Mouse (Mus musculus) R1 (cell line): ENCODE data around the gene Tmx4.
A peak's percentile ranks its signal among the peaks of the same experiment; 100 is the strongest.
"Not testable (repeated sequence)": the region's sequence is repeated elsewhere in the genome, so short reads cannot be mapped to it uniquely, and the experiment has no call there.

Experiments
- DNase-seq: peaks from one replicate; pipeline ENCODE4 v3.0.0-alpha.2; 2018; ENCODE audit warnings: low read depth, low spot score

Gene Tmx4

DNA sequence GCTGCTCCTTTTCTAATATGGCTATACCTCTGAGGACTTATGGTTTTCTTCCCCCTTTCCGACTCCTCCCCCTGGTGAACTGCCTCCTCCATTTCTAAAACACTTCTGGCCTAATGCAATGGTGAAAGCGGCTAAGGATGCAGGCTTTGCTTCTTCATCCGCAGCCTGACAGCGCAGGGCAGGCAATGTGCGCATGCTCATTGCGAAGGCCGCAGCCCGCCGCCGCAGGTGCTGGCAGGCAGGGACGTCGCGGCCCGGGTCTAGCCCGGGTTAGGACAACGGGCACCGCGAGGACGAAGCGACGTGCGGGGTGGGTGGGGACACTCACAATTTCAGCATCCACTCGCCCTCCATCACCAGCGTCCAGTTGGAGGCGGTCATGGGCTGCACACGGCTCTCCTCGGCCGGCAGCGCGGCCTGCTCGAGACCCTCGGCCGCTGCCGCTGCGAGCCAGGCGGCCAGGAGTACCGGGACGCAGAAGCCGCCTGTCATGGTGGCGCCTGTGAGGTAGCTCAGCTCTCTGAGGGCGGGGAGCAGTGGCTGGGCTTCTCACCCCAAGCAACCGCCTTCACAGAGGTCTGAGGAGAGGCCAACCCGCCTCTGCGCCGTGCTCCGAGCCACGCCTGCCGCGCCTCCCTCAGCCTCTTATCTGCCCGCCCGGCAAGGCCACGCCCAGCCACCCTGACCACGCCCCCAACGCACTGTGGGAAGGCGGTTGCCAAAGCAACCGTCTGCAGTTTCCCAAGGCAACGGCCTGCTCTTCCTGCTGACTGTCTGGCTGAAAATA lies at the start of gene Tmx4:
Gene Tmx4 (minus strand): TSS at position 632 of the 787 bp plus-strand sequence.
- peak; percentile 96 for DNase-seq

DNA sequence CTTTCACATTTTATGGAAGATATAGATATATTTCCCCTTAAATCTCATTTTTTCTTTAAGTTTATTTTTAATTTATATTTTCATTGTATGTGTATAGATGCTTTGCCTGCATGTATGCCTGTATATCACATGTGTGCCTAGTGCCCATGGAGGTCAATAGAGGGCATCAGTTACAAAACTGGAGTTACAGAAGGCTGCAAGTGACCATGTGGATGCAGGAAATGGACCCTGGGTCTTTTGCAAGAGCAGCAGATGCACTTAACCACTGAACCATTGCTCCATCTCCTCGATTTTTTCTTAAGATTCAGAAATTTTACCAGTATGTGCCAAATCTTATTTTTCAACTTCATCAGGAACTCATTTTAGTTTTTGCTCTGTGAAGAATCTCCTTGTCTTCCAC lies 48.2 kb upstream of the Tmx4 start:
- DNase-seq: no peak

- no peak for DNase-seq
Measured at GRCm38 (mm10) chr2:134691055-134691454, 47.1 kb upstream of the Tmx4 start.

DNA sequence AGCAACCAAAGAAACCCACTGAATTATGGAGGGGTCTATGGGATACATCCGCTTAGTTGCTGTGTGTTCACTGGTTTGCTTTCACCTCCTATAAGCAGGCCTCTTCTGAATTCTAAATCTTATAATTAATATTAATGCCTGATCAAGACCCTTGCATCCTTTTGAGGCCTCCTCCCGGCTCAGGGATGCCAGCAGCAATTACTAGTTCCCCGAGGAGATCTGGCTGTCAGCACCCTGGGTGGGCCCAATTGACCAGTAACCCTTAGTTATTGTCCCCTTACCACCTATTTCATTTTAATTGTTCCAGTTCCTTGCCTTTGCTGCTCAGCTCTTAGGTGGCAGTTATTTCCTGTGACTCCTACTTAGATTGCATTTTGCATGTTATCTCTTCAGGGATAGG lies 38.4 kb upstream of the Tmx4 start:
- DNase-seq: no peak

DNA sequence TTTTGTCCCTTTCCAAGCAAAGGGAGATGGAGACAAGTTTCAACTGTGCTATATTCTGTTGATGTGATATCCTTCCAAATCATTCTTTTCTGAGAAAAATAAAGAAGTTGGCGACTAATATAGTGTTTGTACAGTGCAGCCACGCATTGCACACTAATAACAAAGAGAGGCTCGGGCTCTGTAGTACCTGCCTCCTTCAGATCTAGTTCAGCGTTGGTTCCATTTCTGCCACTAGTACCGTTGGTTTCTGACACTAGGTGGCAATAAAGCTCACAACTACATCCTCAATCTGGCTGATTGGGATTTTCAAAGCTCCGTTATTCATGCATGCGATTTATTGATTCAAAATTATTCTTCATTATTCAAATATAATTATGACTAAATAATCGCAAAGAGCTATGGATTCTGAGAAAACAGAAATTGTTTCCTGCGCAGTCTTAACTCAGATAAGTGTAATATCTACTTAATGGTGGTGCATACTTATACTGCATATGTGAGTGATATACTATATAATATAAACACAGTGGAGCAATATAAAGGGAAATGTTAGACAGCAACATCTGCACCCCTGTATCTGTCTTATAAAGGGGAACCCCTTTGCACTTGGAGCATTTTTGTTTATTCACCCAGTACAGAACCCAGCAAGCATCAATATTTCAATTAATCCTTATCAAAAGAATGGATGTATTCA lies 37.5 kb upstream of the Tmx4 start:
- DNase-seq: peak; percentile 16

- DNase-seq: no peak
Measured at GRCm38 (mm10) chr2:134679567-134679966, 35.6 kb upstream of the Tmx4 start.

DNA sequence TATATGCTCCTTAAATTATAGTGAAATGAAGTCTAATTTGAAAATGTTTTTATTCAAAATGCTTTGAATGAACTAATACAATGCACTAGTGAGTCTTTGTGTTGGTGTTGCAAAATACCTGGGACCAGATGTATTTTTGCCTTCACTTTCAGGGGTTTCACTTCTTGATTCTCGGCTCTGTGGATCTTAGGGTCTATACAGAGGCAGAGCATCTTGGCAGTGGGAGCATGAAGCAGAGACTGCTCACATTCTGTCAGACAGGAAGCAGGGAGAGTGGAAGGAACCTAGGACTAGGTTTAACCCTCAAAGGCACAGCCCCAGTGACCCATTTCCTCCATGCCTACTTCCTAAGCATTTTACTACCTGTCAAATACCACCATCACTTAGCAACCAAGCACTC lies 31.5 kb upstream of the Tmx4 start:
- DNase-seq: no peak

DNA sequence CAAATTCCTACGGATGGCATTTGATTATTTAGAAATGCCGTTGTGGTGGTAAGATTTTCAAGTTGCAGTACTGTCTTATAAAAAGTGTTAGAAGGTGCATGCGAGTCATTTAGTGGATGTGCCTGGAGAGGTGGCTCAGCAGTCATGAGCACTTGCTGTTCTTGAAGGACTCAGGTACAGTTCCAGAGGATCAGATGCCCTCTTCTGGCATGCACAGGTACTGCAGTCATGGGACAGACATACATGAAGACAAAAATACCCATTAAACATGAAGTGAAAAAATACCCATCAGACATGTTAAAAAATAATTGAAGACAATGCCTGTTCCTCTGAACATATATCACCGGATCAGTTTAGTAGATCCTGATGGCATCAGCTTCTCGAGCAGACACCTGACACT lies 29.7 kb upstream of the Tmx4 start:
- DNase-seq: peak; percentile 66

DNA sequence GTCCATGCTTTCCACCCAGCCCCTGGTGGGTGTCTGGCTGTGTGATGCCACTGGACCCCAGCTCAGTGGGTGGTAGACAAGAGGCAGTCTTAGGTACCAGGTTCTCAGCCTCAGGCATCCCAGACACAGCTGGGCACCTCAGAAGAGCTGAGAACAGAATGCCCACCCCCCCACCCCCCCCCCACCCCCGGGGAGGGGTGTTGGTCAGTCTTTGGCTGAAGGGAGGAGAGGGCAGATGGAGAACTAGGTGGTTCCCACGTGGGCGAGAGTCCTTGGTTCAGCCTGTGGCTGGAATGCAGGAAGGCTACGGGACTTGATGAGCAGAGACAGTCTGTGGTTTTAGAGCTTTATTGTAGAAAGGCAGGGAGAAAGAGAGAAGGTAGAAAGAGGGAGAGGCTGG lies 12.5 kb upstream of the Tmx4 start:
- no peak for DNase-seq

DNA sequence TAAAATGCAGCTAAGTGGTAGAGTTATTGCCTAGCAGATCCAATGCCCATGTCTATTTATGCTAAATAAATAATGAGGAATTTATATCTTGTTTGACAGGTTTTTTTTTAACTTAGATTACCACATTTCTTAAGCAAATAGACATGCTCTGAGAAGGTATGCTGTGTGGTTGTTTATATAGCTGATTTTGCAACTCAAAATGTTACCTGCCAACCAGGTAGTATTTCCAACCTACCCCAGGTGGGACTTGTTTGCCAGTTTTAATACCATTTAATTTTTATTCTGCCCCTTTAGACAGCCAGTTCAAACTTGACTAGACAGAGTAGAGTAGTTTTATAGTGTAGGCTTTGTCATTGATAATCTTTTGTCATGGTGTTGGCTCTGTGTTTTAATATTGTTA lies 10.7 kb upstream of the Tmx4 start:
- no peak for DNase-seq

DNA sequence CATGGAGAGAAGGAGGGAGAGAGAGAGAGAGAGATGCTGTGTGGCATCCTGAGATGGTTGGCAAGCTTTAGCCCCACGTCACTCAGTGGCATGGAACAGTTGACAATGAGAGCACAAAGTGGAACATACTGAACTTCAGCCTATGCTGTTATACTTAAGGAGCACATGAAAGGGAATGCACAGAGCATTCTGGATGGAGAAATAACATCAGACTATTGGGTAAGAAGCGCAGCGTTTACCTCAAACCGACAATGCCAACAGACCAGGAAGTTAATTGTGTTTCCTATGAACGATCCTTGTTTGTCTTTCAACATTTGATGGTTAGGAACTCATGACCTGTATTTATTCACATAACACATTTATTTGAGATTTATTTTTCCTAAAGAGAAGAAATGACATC lies 8.8 kb upstream of the Tmx4 start:
- DNase-seq: no peak

DNA sequence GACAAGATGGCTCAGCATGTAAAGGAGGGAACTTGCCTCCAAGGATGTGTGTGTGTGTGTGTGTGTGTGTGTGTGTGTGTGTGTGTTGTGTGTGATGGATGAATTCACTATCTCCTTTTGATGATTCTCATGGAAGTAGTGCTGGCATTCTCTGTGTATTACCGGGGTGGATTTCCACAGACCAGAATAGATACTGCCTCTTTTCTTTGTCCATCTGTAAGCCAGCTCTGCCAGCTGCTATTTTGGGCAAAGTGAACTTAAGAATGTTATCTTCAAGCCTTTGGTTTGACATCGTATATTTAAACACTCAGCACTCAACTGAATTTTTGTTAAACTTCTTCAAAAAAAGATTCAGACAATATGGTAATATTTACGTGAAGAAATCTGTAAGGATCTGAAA lies 5.1 kb upstream of the Tmx4 start:
- no peak for DNase-seq

DNA sequence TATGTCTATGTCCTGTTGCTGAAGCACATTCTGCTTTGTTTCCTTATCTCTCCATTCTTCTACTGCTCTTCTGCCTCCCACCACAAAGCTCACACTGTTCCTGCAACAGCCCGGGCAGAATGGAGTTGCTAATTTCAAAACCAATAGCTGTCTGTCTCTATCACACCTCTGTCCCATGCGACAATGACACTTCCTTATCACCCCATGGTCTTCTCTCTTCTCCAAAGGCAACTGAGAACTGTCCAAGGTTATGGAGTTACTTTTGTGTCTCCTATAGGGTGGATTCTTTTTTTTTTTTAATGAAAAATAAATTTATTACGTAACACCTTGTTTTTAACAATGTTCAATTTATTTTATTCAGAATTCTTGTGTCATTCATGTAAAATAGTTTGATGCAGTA lies 1.8 kb upstream of the Tmx4 start:
- no peak for DNase-seq

DNA sequence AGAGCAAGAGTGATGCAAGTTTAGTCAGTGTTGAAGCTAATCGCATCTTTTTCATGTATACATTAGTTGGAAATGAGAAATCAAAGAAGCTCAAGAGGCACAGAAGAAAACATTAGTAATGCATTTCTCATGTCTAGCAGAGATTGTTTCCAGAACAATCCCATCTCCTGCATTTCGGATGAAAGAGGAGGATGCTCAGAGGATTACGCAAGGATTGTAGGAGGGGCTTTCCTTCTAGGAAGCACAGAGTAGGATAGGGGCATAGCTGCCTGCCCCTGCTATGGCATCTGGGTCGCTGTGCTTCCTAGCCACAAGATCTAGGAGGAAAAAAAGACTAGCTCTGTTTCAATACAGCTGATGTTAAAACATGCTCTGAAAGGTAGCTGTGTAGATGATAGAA lies 1.2 kb upstream of the Tmx4 start:
- no peak for DNase-seq

- no peak for DNase-seq
Measured at GRCm38 (mm10) chr2:134644301-134644912, 462 bp upstream of the Tmx4 start.

DNA sequence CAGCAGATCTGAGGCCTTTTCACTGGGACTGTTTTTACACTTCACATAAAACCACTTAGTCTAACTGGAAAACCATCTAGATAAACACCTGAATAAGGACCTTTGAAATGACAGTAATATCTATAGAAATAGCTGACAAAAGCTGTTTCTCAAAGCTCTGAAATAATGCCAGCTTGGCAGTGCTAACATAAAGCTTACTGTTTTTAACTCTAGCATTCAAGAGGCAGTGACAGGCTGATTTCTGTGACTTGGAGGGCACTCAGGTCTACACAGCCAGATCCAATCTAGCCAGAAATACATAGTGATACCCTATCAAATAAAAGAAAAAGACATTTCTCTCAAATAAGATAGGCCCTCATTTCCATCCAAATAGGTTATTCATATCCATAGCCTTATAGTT lies 1.6 kb downstream of the Tmx4 start:
- DNase-seq: no peak

DNA sequence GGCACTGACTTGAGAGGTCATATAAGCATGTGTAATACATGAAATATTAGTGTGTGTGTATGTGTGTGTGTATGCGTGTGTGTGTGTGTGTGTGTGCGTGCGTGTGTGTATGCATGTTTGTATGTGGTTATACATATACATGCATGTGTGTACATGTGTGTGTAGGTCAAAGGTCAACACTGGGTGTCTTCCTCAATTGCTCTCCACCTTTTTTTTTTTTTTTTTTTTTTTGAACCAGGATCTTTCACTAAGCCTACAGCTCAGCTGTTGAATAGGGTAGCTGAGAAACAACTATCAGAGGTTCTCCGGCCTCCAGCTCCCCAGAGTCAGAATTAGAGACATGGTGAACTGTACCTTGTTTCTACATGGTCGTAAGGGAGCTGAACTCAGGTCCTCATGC lies 2.6 kb downstream of the Tmx4 start:
- no peak for DNase-seq

- DNase-seq: no peak
Measured at GRCm38 (mm10) chr2:134640398-134640797, 3.5 kb downstream of the Tmx4 start.

GRCm38 (mm10) chr2:134628541-134628940 lies 15.4 kb downstream of the Tmx4 start:
- DNase-seq: not testable (repeated sequence)

GRCm38 (mm10) chr2:134604935-134605334 lies 39.0 kb downstream of the Tmx4 start:
- DNase-seq: no peak

DNA sequence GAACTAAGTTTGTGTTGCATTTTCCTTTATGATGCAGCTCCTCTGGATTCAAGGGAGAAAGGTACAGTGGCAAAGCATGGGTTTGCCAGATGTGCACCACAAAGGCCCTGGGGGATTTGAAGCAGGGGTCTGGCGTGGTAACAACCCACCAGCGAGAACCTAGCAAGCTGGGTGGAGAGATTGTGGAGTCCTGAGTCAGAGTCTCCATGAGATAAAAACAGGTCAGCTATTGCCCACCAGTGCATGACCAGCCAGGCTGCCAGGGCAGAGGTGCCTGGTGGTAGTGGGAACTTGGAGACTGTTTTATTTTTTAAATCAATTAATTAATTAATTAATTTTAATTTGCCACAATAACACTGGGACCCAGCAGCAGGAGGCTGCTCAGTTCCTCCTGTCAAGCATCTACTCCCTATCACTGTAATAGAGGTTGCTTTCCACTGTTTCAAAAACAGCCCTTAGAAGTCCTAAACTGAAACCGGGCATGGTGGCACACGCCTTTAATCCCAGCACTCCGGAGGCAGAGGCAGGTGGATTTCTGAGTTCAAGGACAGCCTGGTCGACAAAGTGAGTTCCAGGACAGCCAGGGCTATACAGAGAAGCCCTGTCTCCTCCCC lies 52.8 kb downstream of the Tmx4 start:
- no peak for DNase-seq

GRCm38 (mm10) chr2:134585243-134585642 lies 58.7 kb downstream of the Tmx4 start:
- no peak for DNase-seq
